Mouse (Mus musculus): ENCODE results near the gene Tacr2. TPM values are rescaled to one million over a fixed set of nuclear protein-coding genes. Genes with fewer than 3 reads are reported as not detected.

The Tacr2 gene
- polyA plus RNA-seq, 1 experiment from 2014 or later = 0.22 TPM

- 86% methylated on average over 6 of the region's 6 CpGs for whole genome bisulfite sequencing
- no peaks in the 10 kb centered on the region for H3K27me3 ChIP-seq (ENCODE audit: insufficient read depth, low read length)
- no peaks in the 10 kb centered on the region for H3K36me3 ChIP-seq (ENCODE audit: insufficient read depth, low read length)
- H3K4me2 ChIP-seq (replicated peaks; ENCODE audit: low read depth, low read length) = no peak overlapping the region
- no peak overlapping the region for H3K9ac ChIP-seq (replicated peaks; ENCODE audit: low read length)
- no peak for ATAC-seq (ENCODE audit: low FRiP score, low TSS enrichment)
- H3K4me3 ChIP-seq (ENCODE audit: low read length) = no peak overlapping the region
- peaks cover 19% of the 10 kb centered on the region for H3K4me1 ChIP-seq (ENCODE audit: insufficient read depth, low read length)
- H3K9me3 ChIP-seq (ENCODE audit: low read length) = no peaks in the 10 kb centered on the region
- H3K27ac ChIP-seq (ENCODE audit: low read length) = no peak overlapping the region
Observed at GRCm38 (mm10) chr10:62236165-62236564, 16.1 kb upstream of the Tacr2 start.

GRCm38 (mm10) chr10:62237205-62237604 is 15.0 kb upstream of the Tacr2 start:
- no peak overlapping the region for H3K4me2 ChIP-seq (replicated peaks; ENCODE audit: low read depth, low read length)
- H3K9ac ChIP-seq (replicated peaks; ENCODE audit: low read length) = no peak overlapping the region
- H3K27ac ChIP-seq (ENCODE audit: low read length) = no peak overlapping the region
- 82% methylated on average over 10 of the region's 10 CpGs for WGBS
- H3K9me3 ChIP-seq (ENCODE audit: low read length) = no peaks in the 10 kb centered on the region
- no peak; the same call in 1 of the 2 replicates for ATAC-seq (ENCODE audit: low FRiP score, low TSS enrichment)
- H3K36me3 ChIP-seq (ENCODE audit: insufficient read depth, low read length) = no peaks in the 10 kb centered on the region
- peaks cover 10% of the 10 kb centered on the region for H3K4me1 ChIP-seq (ENCODE audit: insufficient read depth, low read length)
- H3K4me3 ChIP-seq (ENCODE audit: low read length) = no peak overlapping the region
- no peaks in the 10 kb centered on the region for H3K27me3 ChIP-seq (ENCODE audit: insufficient read depth, low read length)

GRCm38 (mm10) chr10:62238688-62239087 is 13.6 kb upstream of the Tacr2 start:
- H3K4me1 ChIP-seq (ENCODE audit: insufficient read depth, low read length) = peaks cover 9% of the 10 kb centered on the region
- no peaks in the 10 kb centered on the region for H3K27me3 ChIP-seq (ENCODE audit: insufficient read depth, low read length)
- 95% methylated on average over 3 of the region's 3 CpGs for WGBS
- H3K9ac ChIP-seq (replicated peaks; ENCODE audit: low read length) = no peak overlapping the region
- no peaks in the 10 kb centered on the region for H3K36me3 ChIP-seq (ENCODE audit: insufficient read depth, low read length)
- no peak overlapping the region for H3K4me2 ChIP-seq (replicated peaks; ENCODE audit: low read depth, low read length)
- H3K4me3 ChIP-seq (ENCODE audit: low read length) = no peak overlapping the region
- H3K9me3 ChIP-seq (ENCODE audit: low read length) = no peaks in the 10 kb centered on the region
- ATAC-seq (ENCODE audit: low FRiP score, low TSS enrichment) = no peak
- peak overlapping the region; percentile 15; the same call in 1 of the 2 replicates for H3K27ac ChIP-seq (ENCODE audit: low read length)

- WGBS = 34% methylated on average over 6 of the region's 6 CpGs
- Histone ChIP-seq H3K4me3 (ENCODE audit: low read length) (no peak overlapping the region), H3K36me3 (ENCODE audit: insufficient read depth, low read length) (no peaks in the 10 kb centered on the region), H3K27ac (ENCODE audit: low read length) (no peak overlapping the region; the same call in 1 of the 2 replicates), H3K9me3 (ENCODE audit: low read length) (no peaks in the 10 kb centered on the region), H3K4me1 (ENCODE audit: insufficient read depth, low read length) (peaks cover 9% of the 10 kb centered on the region; the same call in 1 of the 2 replicates), H3K4me2 (replicated peaks; ENCODE audit: low read depth, low read length) (no peak overlapping the region), H3K9ac (replicated peaks; ENCODE audit: low read length) (no peak overlapping the region), H3K27me3 (ENCODE audit: insufficient read depth, low read length) (no peaks in the 10 kb centered on the region)
- ATAC-seq (ENCODE audit: low FRiP score, low TSS enrichment) = peak; percentile 88
Observed at GRCm38 (mm10) chr10:62239270-62239669, 13.0 kb upstream of the Tacr2 start.

- no peak overlapping the region for H3K9ac ChIP-seq (replicated peaks; ENCODE audit: low read length)
- no peak for ATAC-seq (ENCODE audit: low FRiP score, low TSS enrichment)
- no peaks in the 10 kb centered on the region for H3K9me3 ChIP-seq (ENCODE audit: low read length)
- no peaks in the 10 kb centered on the region for H3K36me3 ChIP-seq (ENCODE audit: insufficient read depth, low read length)
- H3K27ac ChIP-seq (ENCODE audit: low read length) = no peak overlapping the region
- no peak overlapping the region for H3K4me2 ChIP-seq (replicated peaks; ENCODE audit: low read depth, low read length)
- H3K27me3 ChIP-seq (ENCODE audit: insufficient read depth, low read length) = no peaks in the 10 kb centered on the region
- peaks cover 9% of the 10 kb centered on the region; the same call in 1 of the 2 replicates for H3K4me1 ChIP-seq (ENCODE audit: insufficient read depth, low read length)
- WGBS = 81% methylated on average over 10 of the region's 10 CpGs
- no peak overlapping the region for H3K4me3 ChIP-seq (ENCODE audit: low read length)
Observed at GRCm38 (mm10) chr10:62242358-62242757, 9.9 kb upstream of the Tacr2 start.

- Histone ChIP-seq H3K27me3 (ENCODE audit: insufficient read depth, low read length) (no peaks in the 10 kb centered on the region), H3K9me3 (ENCODE audit: low read length) (no peaks in the 10 kb centered on the region), H3K9ac (replicated peaks; ENCODE audit: low read length) (no peak overlapping the region), H3K4me2 (replicated peaks; ENCODE audit: low read depth, low read length) (no peak overlapping the region), H3K36me3 (ENCODE audit: insufficient read depth, low read length) (no peaks in the 10 kb centered on the region), H3K4me1 (ENCODE audit: insufficient read depth, low read length) (peaks cover 9% of the 10 kb centered on the region; the same call in 1 of the 2 replicates), H3K4me3 (ENCODE audit: low read length) (no peak overlapping the region), H3K27ac (ENCODE audit: low read length) (no peak overlapping the region)
- 44% methylated on average over 13 of the region's 13 CpGs for WGBS
- ATAC-seq (ENCODE audit: low FRiP score, low TSS enrichment) = no peak
Observed at GRCm38 (mm10) chr10:62242896-62243295, 9.3 kb upstream of the Tacr2 start.

- Histone ChIP-seq H3K4me1 (ENCODE audit: insufficient read depth, low read length) (peaks cover 5% of the 10 kb centered on the region; the same call in 1 of the 2 replicates), H3K4me2 (replicated peaks; ENCODE audit: low read depth, low read length) (no peak overlapping the region), H3K9ac (replicated peaks; ENCODE audit: low read length) (no peak overlapping the region), H3K27ac (ENCODE audit: low read length) (no peak overlapping the region), H3K9me3 (ENCODE audit: low read length) (no peaks in the 10 kb centered on the region), H3K4me3 (ENCODE audit: low read length) (no peak overlapping the region), H3K27me3 (ENCODE audit: insufficient read depth, low read length) (no peaks in the 10 kb centered on the region), H3K36me3 (ENCODE audit: insufficient read depth, low read length) (no peaks in the 10 kb centered on the region)
- 87% methylated on average over 9 of the region's 9 CpGs for WGBS
- no peak for ATAC-seq (ENCODE audit: low FRiP score, low TSS enrichment)
Observed at GRCm38 (mm10) chr10:62244067-62244466, 8.2 kb upstream of the Tacr2 start.

- WGBS = 59% methylated on average over 3 of the region's 3 CpGs
- Histone ChIP-seq H3K4me3 (ENCODE audit: low read length) (no peak overlapping the region), H3K4me2 (replicated peaks; ENCODE audit: low read depth, low read length) (no peak overlapping the region), H3K27ac (ENCODE audit: low read length) (no peak overlapping the region), H3K27me3 (ENCODE audit: insufficient read depth, low read length) (no peaks in the 10 kb centered on the region), H3K9me3 (ENCODE audit: low read length) (no peaks in the 10 kb centered on the region), H3K4me1 (ENCODE audit: insufficient read depth, low read length) (0 out of 2 replicates have a peak, but pooled peaks cover 4% of the 10 kb centered on the region), H3K36me3 (ENCODE audit: insufficient read depth, low read length) (no peaks in the 10 kb centered on the region), H3K9ac (replicated peaks; ENCODE audit: low read length) (no peak overlapping the region)
- no peak for ATAC-seq (ENCODE audit: low FRiP score, low TSS enrichment)
Observed at GRCm38 (mm10) chr10:62247156-62247555, 5.1 kb upstream of the Tacr2 start.

- Histone ChIP-seq H3K9ac (replicated peaks; ENCODE audit: low read length) (no peak overlapping the region), H3K4me1 (ENCODE audit: insufficient read depth, low read length) (0 out of 2 replicates have a peak, but pooled peaks cover 5% of the 10 kb centered on the region), H3K27ac (ENCODE audit: low read length) (no peak overlapping the region), H3K9me3 (ENCODE audit: low read length) (no peaks in the 10 kb centered on the region), H3K27me3 (ENCODE audit: insufficient read depth, low read length) (no peaks in the 10 kb centered on the region), H3K4me2 (replicated peaks; ENCODE audit: low read depth, low read length) (no peak overlapping the region), H3K4me3 (ENCODE audit: low read length) (no peak overlapping the region), H3K36me3 (ENCODE audit: insufficient read depth, low read length) (no peaks in the 10 kb centered on the region)
- 31% methylated on average over 8 of the region's 8 CpGs for WGBS
- ATAC-seq (ENCODE audit: low FRiP score, low TSS enrichment) = peak; percentile 7; the same call in 1 of the 2 replicates
Observed at GRCm38 (mm10) chr10:62247815-62248214, 4.4 kb upstream of the Tacr2 start.

GRCm38 (mm10) chr10:62252496-62253235 is 428 bp downstream of the Tacr2 start:
- Histone ChIP-seq H3K27ac (ENCODE audit: low read length) (no peak overlapping the region), H3K9me3 (ENCODE audit: low read length) (no peaks in the 10 kb centered on the region), H3K4me2 (replicated peaks; ENCODE audit: low read depth, low read length) (no peak overlapping the region), H3K4me1 (ENCODE audit: insufficient read depth, low read length) (0 out of 2 replicates have a peak, but pooled peaks cover 5% of the 10 kb centered on the region), H3K36me3 (ENCODE audit: insufficient read depth, low read length) (no peaks in the 10 kb centered on the region), H3K9ac (replicated peaks; ENCODE audit: low read length) (no peak overlapping the region), H3K27me3 (ENCODE audit: insufficient read depth, low read length) (no peaks in the 10 kb centered on the region), H3K4me3 (ENCODE audit: low read length) (no peak overlapping the region)
- 80% methylated on average over 27 of the region's 27 CpGs for WGBS
- ATAC-seq (ENCODE audit: low FRiP score, low TSS enrichment) = no peak
